Comparison of ENCODE assay signal across 7 mouse cellular contexts in the genomic region with DNA sequence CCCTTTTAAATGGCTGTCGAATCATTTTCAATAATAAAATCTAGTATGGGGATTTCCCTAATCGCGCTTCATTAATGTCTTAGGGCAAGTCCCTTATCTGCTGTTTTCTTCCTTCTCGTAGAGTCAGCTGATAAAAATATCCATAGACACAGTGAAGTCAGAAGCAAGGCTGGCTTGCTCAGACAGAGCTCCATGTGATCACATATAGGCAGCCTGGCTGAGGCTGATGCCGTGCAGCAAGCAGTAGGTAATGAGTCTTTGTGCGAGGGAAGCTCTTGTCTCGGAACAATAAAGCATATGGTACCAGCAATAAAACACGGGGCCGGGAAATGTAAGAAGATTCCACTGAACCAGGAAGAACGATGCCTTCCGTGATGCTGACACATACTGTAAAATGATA.
DNase-seq lines count a peak whose midpoint lies in the region; ATAC-seq and TF ChIP-seq lines count a peak whose summit lies in the region.

No protein-coding gene starts in this region.

- ATAC-seq in forebrain, embryonic 13.5 days, result peak; percentile 86
- peak; percentile 72 for ATAC-seq in midbrain, postnatal 0 days (ENCODE audit: low FRiP score)

- H3K9ac ChIP-seq in forebrain, embryonic 13.5 days, result peak overlapping the region; percentile 53
- H3K9ac ChIP-seq in midbrain, postnatal 0 days (replicated peaks; ENCODE audit: low read length, poor library complexity, severe bottlenecking), result peak overlapping the region; percentile 50

- no peaks in the 10 kb centered on the region for H3K36me3 ChIP-seq in forebrain, embryonic 13.5 days (ENCODE audit: poor library complexity, severe bottlenecking)
- no peaks in the 10 kb centered on the region for H3K36me3 ChIP-seq in midbrain, postnatal 0 days (ENCODE audit: insufficient read depth, low read length)

- WGBS in forebrain, embryonic 13.5 days, result 36% methylated on average over 11 of the region's 11 CpGs
- WGBS in midbrain, postnatal 0 days, result 17% methylated on average over 11 of the region's 11 CpGs

- H3K4me2 ChIP-seq in forebrain, embryonic 13.5 days, result peak overlapping the region; percentile 46
- H3K4me2 ChIP-seq in midbrain, postnatal 0 days (ENCODE audit: low read depth, low read length, poor library complexity, severe bottlenecking), result peak overlapping the region; percentile 36

- H3K9me3 ChIP-seq in forebrain, embryonic 13.5 days (replicated peaks), result no peaks in the 10 kb centered on the region
- no peaks in the 10 kb centered on the region for H3K9me3 ChIP-seq in midbrain, postnatal 0 days (ENCODE audit: low read length)

- TF ChIP-seq CTCF in midbrain, postnatal 0 days (IDR thresholded peaks at IDR 0.05), result no peak

- H3K27ac ChIP-seq in forebrain, embryonic 13.5 days, result peak overlapping the region; percentile 77
- H3K27ac ChIP-seq in midbrain, postnatal 0 days (ENCODE audit: low read depth, low read length), result peak overlapping the region; percentile 77

- H3K4me3 ChIP-seq in forebrain, embryonic 13.5 days, result peak overlapping the region; percentile 28
- H3K4me3 ChIP-seq in midbrain, postnatal 0 days (ENCODE audit: low read depth, low read length), result peak overlapping the region; percentile 32

- peaks cover 26% of the 10 kb centered on the region for H3K4me1 ChIP-seq in forebrain, embryonic 13.5 days
- H3K4me1 ChIP-seq in midbrain, postnatal 0 days (ENCODE audit: insufficient read depth, low read length), result no peaks in the 10 kb centered on the region

- peak; percentile 70 for DNase-seq in embryo, embryonic 10.5 days (ENCODE audit: low spot score)
- peak; percentile 60 for DNase-seq in layer of hippocampus, adult 9-11 months
- peak; percentile 88 for DNase-seq in midbrain, postnatal 0 days (ENCODE audit: low spot score)
- DNase-seq in lung, postnatal 36 days, result no peak
- DNase-seq in spleen, postnatal 14 days (ENCODE audit: low spot score in 2 of 2), result no peak
- DNase-seq in urinary bladder, postnatal 36 days (ENCODE audit: low spot score in 2 of 2), result no peak

- H3K27me3 ChIP-seq in forebrain, embryonic 13.5 days, result no peaks in the 10 kb centered on the region
- H3K27me3 ChIP-seq in midbrain, postnatal 0 days (ENCODE audit: insufficient read depth, low read length), result no peaks in the 10 kb centered on the region

Comparison
In these comparisons a context has a peak if more than half of its experiments do, and no peak if none do; other contexts are left out.
1. DNase-seq: peak in embryo, embryonic 10.5 days (single experiment), layer of hippocampus, adult 9-11 months (single experiment) and midbrain, postnatal 0 days (single experiment); none in lung, postnatal 36 days (single experiment), spleen, postnatal 14 days (0 of 2) and urinary bladder, postnatal 36 days (0 of 2).